Mouse (Mus musculus) E14TG2a.4 (cell line): ENCODE results near the gene Mt2.

Experiments
- CTCF ChIP-seq: conservative IDR thresholded peaks from 2 replicates; pipeline ENCODE4 v1.5.1; 2014; ENCODE audit warnings: low read length
- NANOG ChIP-seq: IDR thresholded peaks from 2 replicates; pipeline ENCODE4 v1.6.1; 2014; ENCODE audit warnings: borderline replicate concordance, low read length, mixed read lengths
- POU5F1 ChIP-seq: IDR thresholded peaks from 2 replicates; pipeline ENCODE4 v1.6.1; 2014; ENCODE audit warnings: low read length, borderline replicate concordance

- TF ChIP-seq CTCF (no peak), POU5F1 (no peak), NANOG (no peak)
Measured at GRCm38 (mm10) chr8:94172809-94173732, 607 bp downstream of the Mt2 start.
